Mouse (Mus musculus): ENCODE measurements around the gene Pgs1. TPM values are rescaled to one million over a fixed set of nuclear protein-coding genes. Genes with fewer than 3 reads are reported as not detected.

Gene Pgs1
- polyA plus RNA-seq, 1 experiment from 2014 or later: 27.4 TPM

- H3K9me3 ChIP-seq (replicated peaks; ENCODE audit: control insufficient read depth, low read length): no peaks in the 10 kb centered on the region
- H3K36me3 ChIP-seq (ENCODE audit: control insufficient read depth, insufficient read depth, low read length): no peaks in the 10 kb centered on the region
- ATAC-seq (replicated peaks; ENCODE audit: insufficient number of reproducible peaks, low FRiP score, low TSS enrichment): no peak
- H3K27ac ChIP-seq (ENCODE audit: low read depth, low read length): no peak overlapping the region
- no peak overlapping the region for H3K9ac ChIP-seq (ENCODE audit: low read depth, low read length)
- WGBS (ENCODE audit: insufficient replicate concordance): 90% methylated on average over 4 of the region's 4 CpGs
- no peaks in the 10 kb centered on the region for H3K27me3 ChIP-seq (ENCODE audit: control insufficient read depth, insufficient read depth, low read length)
- H3K4me2 ChIP-seq: no peak overlapping the region
- H3K4me3 ChIP-seq (ENCODE audit: low read depth, low read length): no peak overlapping the region
- peaks cover 39% of the 10 kb centered on the region for H3K4me1 ChIP-seq (ENCODE audit: control insufficient read depth, insufficient read depth, low read length)
These were observed 26.9 kb upstream of the Pgs1 start for GRCm38 (mm10) chr11:117959166-117959565.

- no peaks in the 10 kb centered on the region for H3K9me3 ChIP-seq (replicated peaks; ENCODE audit: control insufficient read depth, low read length)
- H3K9ac ChIP-seq (ENCODE audit: low read depth, low read length): no peak overlapping the region
- H3K4me1 ChIP-seq (ENCODE audit: control insufficient read depth, insufficient read depth, low read length): peaks cover 41% of the 10 kb centered on the region
- no peak for ATAC-seq (replicated peaks; ENCODE audit: insufficient number of reproducible peaks, low FRiP score, low TSS enrichment)
- H3K36me3 ChIP-seq (ENCODE audit: control insufficient read depth, insufficient read depth, low read length): no peaks in the 10 kb centered on the region
- H3K27ac ChIP-seq (ENCODE audit: low read depth, low read length): no peak overlapping the region
- no peaks in the 10 kb centered on the region for H3K27me3 ChIP-seq (ENCODE audit: control insufficient read depth, insufficient read depth, low read length)
- WGBS (ENCODE audit: insufficient replicate concordance): 48% methylated on average over 17 of the region's 17 CpGs
- H3K4me2 ChIP-seq: no peak overlapping the region
- no peak overlapping the region for H3K4me3 ChIP-seq (ENCODE audit: low read depth, low read length)
These were observed 26.2 kb upstream of the Pgs1 start for GRCm38 (mm10) chr11:117959741-117960381.

GRCm38 (mm10) chr11:117960601-117961000 lies 25.5 kb upstream of the Pgs1 start:
- no peak overlapping the region for H3K4me3 ChIP-seq (ENCODE audit: low read depth, low read length)
- no peak overlapping the region for H3K9ac ChIP-seq (ENCODE audit: low read depth, low read length)
- H3K36me3 ChIP-seq (ENCODE audit: control insufficient read depth, insufficient read depth, low read length): no peaks in the 10 kb centered on the region
- no peak overlapping the region for H3K27ac ChIP-seq (ENCODE audit: low read depth, low read length)
- no peak for ATAC-seq (replicated peaks; ENCODE audit: insufficient number of reproducible peaks, low FRiP score, low TSS enrichment)
- no peaks in the 10 kb centered on the region for H3K9me3 ChIP-seq (replicated peaks; ENCODE audit: control insufficient read depth, low read length)
- H3K27me3 ChIP-seq (ENCODE audit: control insufficient read depth, insufficient read depth, low read length): 0 out of 2 replicates have a peak, but pooled peaks cover under 1% of the 10 kb centered on the region
- peaks cover 47% of the 10 kb centered on the region for H3K4me1 ChIP-seq (ENCODE audit: control insufficient read depth, insufficient read depth, low read length)
- no peak overlapping the region for H3K4me2 ChIP-seq

GRCm38 (mm10) chr11:117962228-117963067 lies 23.6 kb upstream of the Pgs1 start:
- no peaks in the 10 kb centered on the region for H3K36me3 ChIP-seq (ENCODE audit: control insufficient read depth, insufficient read depth, low read length)
- no peak overlapping the region for H3K4me3 ChIP-seq (ENCODE audit: low read depth, low read length)
- peak overlapping the region; percentile 0; the same call in 1 of the 2 replicates for H3K4me2 ChIP-seq
- 33% methylated on average over 10 of the region's 10 CpGs for WGBS (ENCODE audit: insufficient replicate concordance)
- H3K4me1 ChIP-seq (ENCODE audit: control insufficient read depth, insufficient read depth, low read length): peaks cover 61% of the 10 kb centered on the region
- H3K27ac ChIP-seq (ENCODE audit: low read depth, low read length): peak overlapping the region; percentile 91
- no peaks in the 10 kb centered on the region for H3K9me3 ChIP-seq (replicated peaks; ENCODE audit: control insufficient read depth, low read length)
- peaks cover 17% of the 10 kb centered on the region for H3K27me3 ChIP-seq (ENCODE audit: control insufficient read depth, insufficient read depth, low read length)
- H3K9ac ChIP-seq (ENCODE audit: low read depth, low read length): peak overlapping the region; percentile 36
- ATAC-seq (replicated peaks; ENCODE audit: insufficient number of reproducible peaks, low FRiP score, low TSS enrichment): no peak

- Histone ChIP-seq H3K4me2 (peak overlapping the region; percentile 89), H3K4me1 (ENCODE audit: control insufficient read depth, insufficient read depth, low read length) (peaks cover 65% of the 10 kb centered on the region), H3K9ac (ENCODE audit: low read depth, low read length) (peak overlapping the region; percentile 72), H3K9me3 (replicated peaks; ENCODE audit: control insufficient read depth, low read length) (no peaks in the 10 kb centered on the region), H3K27ac (ENCODE audit: low read depth, low read length) (peak overlapping the region; percentile 91), H3K27me3 (ENCODE audit: control insufficient read depth, insufficient read depth, low read length) (peaks cover 25% of the 10 kb centered on the region), H3K36me3 (ENCODE audit: control insufficient read depth, insufficient read depth, low read length) (no peaks in the 10 kb centered on the region), H3K4me3 (ENCODE audit: low read depth, low read length) (peak overlapping the region; percentile 44)
- WGBS (ENCODE audit: insufficient replicate concordance): 1% methylated on average over 40 of the region's 40 CpGs
- peak; percentile 90 for ATAC-seq (replicated peaks; ENCODE audit: insufficient number of reproducible peaks, low FRiP score, low TSS enrichment)
These were observed 22.9 kb upstream of the Pgs1 start for GRCm38 (mm10) chr11:117963091-117963793.

- H3K9ac ChIP-seq (ENCODE audit: low read depth, low read length): peak overlapping the region; percentile 72
- peak overlapping the region; percentile 89 for H3K4me2 ChIP-seq
- no peaks in the 10 kb centered on the region for H3K9me3 ChIP-seq (replicated peaks; ENCODE audit: control insufficient read depth, low read length)
- peaks cover 26% of the 10 kb centered on the region for H3K27me3 ChIP-seq (ENCODE audit: control insufficient read depth, insufficient read depth, low read length)
- no peaks in the 10 kb centered on the region for H3K36me3 ChIP-seq (ENCODE audit: control insufficient read depth, insufficient read depth, low read length)
- WGBS (ENCODE audit: insufficient replicate concordance): 2% methylated on average over 9 of the region's 9 CpGs
- ATAC-seq (replicated peaks; ENCODE audit: insufficient number of reproducible peaks, low FRiP score, low TSS enrichment): peak; percentile 8; the same call in 1 of the 2 replicates
- H3K27ac ChIP-seq (ENCODE audit: low read depth, low read length): peak overlapping the region; percentile 91
- peaks cover 62% of the 10 kb centered on the region for H3K4me1 ChIP-seq (ENCODE audit: control insufficient read depth, insufficient read depth, low read length)
- peak overlapping the region; percentile 44 for H3K4me3 ChIP-seq (ENCODE audit: low read depth, low read length)
These were observed 22.2 kb upstream of the Pgs1 start for GRCm38 (mm10) chr11:117963872-117964271.

- no peak overlapping the region; the same call in 1 of the 2 replicates for H3K4me3 ChIP-seq (ENCODE audit: low read depth, low read length)
- ATAC-seq (replicated peaks; ENCODE audit: insufficient number of reproducible peaks, low FRiP score, low TSS enrichment): no peak
- H3K9ac ChIP-seq (ENCODE audit: low read depth, low read length): peak overlapping the region; percentile 72; the same call in 1 of the 2 replicates
These were observed 21.8 kb upstream of the Pgs1 start for GRCm38 (mm10) chr11:117964294-117964693.

GRCm38 (mm10) chr11:117965052-117965451 lies 21.0 kb upstream of the Pgs1 start:
- 27% methylated on average over 7 of the region's 7 CpGs for WGBS (ENCODE audit: insufficient replicate concordance)
- ATAC-seq (replicated peaks; ENCODE audit: insufficient number of reproducible peaks, low FRiP score, low TSS enrichment): no peak
- no peak overlapping the region for H3K4me3 ChIP-seq (ENCODE audit: low read depth, low read length)
- no peaks in the 10 kb centered on the region for H3K9me3 ChIP-seq (replicated peaks; ENCODE audit: control insufficient read depth, low read length)
- no peak overlapping the region for H3K27ac ChIP-seq (ENCODE audit: low read depth, low read length)
- peak overlapping the region; percentile 89; the same call in 1 of the 2 replicates for H3K4me2 ChIP-seq
- H3K4me1 ChIP-seq (ENCODE audit: control insufficient read depth, insufficient read depth, low read length): peaks cover 61% of the 10 kb centered on the region
- no peaks in the 10 kb centered on the region for H3K36me3 ChIP-seq (ENCODE audit: control insufficient read depth, insufficient read depth, low read length)
- H3K9ac ChIP-seq (ENCODE audit: low read depth, low read length): 0 out of 2 replicates have a peak overlapping the region, but pooled peaks have one; percentile 30
- H3K27me3 ChIP-seq (ENCODE audit: control insufficient read depth, insufficient read depth, low read length): peaks cover 26% of the 10 kb centered on the region

More at GRCm38 (mm10) chr11:117964294-117964693, 21.8 kb upstream of the Pgs1 start:
- Histone ChIP-seq H3K36me3 (ENCODE audit: control insufficient read depth, insufficient read depth, low read length) (no peaks in the 10 kb centered on the region), H3K27me3 (ENCODE audit: control insufficient read depth, insufficient read depth, low read length) (peaks cover 26% of the 10 kb centered on the region), H3K27ac (ENCODE audit: low read depth, low read length) (peak overlapping the region; percentile 91), H3K9me3 (replicated peaks; ENCODE audit: control insufficient read depth, low read length) (no peaks in the 10 kb centered on the region), H3K4me2 (peak overlapping the region; percentile 89), H3K4me1 (ENCODE audit: control insufficient read depth, insufficient read depth, low read length) (peaks cover 62% of the 10 kb centered on the region)
- WGBS (ENCODE audit: insufficient replicate concordance): 13% methylated on average over 1 of the region's 1 CpGs

Data from heart, embryonic 11.5 days (tissue).